Mouse (Mus musculus) liver, adult 2 months (tissue): ENCODE measurements at regions not wholly inside any gene's neighbourhood (a gene's known extent, or its start where the extent isn't known, plus 50 kb on each side); places are given as distances from the start of the nearest gene placed in this dataset.

ENCODE experiments used
- DNase-seq: peaks from one replicate; pipeline ENCODE4 v3.0.0-alpha.2; 2011; ENCODE audit warnings: low read depth, low spot score; ENCODE audit errors: extremely low read depth
- H3K27ac ChIP-seq: fragments of 200-500 bp; replicated peaks from 2 replicates; pipeline ENCODE4 v1.5.1; 2012; ENCODE audit warnings: low read depth, mild to moderate bottlenecking, control low read depth, inconsistent platforms, low read length; ENCODE audit not compliant: insufficient read depth
- H3K27me3 ChIP-seq: fragments of 200-500 bp; 2 replicates; pipeline ENCODE4 v1.6.1; 2012; ENCODE audit warnings: mild to moderate bottlenecking, moderate library complexity, low read length, inconsistent platforms; ENCODE audit not compliant: control insufficient read depth, insufficient read depth
- H3K36me3 ChIP-seq: fragments of 200-500 bp; 2 replicates; pipeline ENCODE4 v1.6.1; 2012; ENCODE audit warnings: low read length, inconsistent platforms; ENCODE audit not compliant: control insufficient read depth, insufficient read depth
- H3K4me1 ChIP-seq: fragments of 200-500 bp; 2 replicates; pipeline ENCODE4 v1.6.1; 2011; ENCODE audit warnings: low read length; ENCODE audit not compliant: control insufficient read depth, insufficient read depth
- H3K4me3 ChIP-seq: fragments of 200-500 bp; 2 replicates; pipeline ENCODE4 v1.5.1; 2011; ENCODE audit warnings: low read depth, mild to moderate bottlenecking, control low read depth, low read length, moderate library complexity; ENCODE audit not compliant: insufficient read depth
- H3K79me2 ChIP-seq: fragments of 200-500 bp; 2 replicates; pipeline ENCODE4 v1.6.1; 2012; ENCODE audit warnings: inconsistent platforms, mild to moderate bottlenecking, low read length, moderate library complexity; ENCODE audit not compliant: control insufficient read depth, insufficient read depth
- H3K9ac ChIP-seq: fragments of 200-500 bp; 2 replicates; pipeline ENCODE4 v1.6.1; 2012; ENCODE audit warnings: low read depth, mild to moderate bottlenecking, control low read depth, inconsistent platforms, low read length
- CTCF ChIP-seq: fragments of 200-500 bp; IDR thresholded peaks from 2 replicates; pipeline ENCODE4 v1.5.1; 2011; ENCODE audit warnings: low read depth, low read length, control low read depth
- POLR2A ChIP-seq: fragments of 200-500 bp; IDR thresholded peaks from 2 replicates; pipeline ENCODE4 v1.6.1; 2011; ENCODE audit warnings: low read length, control low read depth; ENCODE audit not compliant: insufficient read depth; ENCODE audit errors: extremely low read depth
- WGBS: fragments of 180-500 bp; shearing (Covaris S2); methylation state at CpG from one replicate; pipeline ENCODE4 v1.1.7; 2018; 5-methylcytosine and 5-hydroxymethylcytosine counted together

DNA sequence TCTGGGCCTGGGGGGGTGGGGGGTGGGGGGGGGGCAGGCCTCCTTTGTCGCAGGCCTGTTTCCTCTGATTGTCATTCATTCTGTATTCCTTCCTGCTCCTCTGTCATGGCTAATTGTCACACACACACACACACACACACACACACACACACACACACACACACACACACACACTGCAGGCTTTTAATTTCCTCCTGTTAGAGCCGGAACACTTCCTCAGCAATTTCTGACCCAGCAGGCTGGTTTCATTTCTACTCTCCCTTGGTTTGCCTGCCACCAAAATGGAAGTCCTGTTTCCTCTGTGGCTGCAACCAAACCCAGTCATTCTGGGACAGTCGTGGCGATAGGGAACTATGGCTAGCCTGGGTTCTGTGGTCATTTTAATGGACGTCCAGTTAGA, 61.8 kb upstream of the Arhgap29 start:
- peak overlapping the region; percentile 36; the same call in 1 of the 2 replicates for H3K9ac ChIP-seq
- peak overlapping the region; percentile 83 for H3K27ac ChIP-seq
- TF ChIP-seq POLR2A: no peak
- no peak for TF ChIP-seq CTCF

DNA sequence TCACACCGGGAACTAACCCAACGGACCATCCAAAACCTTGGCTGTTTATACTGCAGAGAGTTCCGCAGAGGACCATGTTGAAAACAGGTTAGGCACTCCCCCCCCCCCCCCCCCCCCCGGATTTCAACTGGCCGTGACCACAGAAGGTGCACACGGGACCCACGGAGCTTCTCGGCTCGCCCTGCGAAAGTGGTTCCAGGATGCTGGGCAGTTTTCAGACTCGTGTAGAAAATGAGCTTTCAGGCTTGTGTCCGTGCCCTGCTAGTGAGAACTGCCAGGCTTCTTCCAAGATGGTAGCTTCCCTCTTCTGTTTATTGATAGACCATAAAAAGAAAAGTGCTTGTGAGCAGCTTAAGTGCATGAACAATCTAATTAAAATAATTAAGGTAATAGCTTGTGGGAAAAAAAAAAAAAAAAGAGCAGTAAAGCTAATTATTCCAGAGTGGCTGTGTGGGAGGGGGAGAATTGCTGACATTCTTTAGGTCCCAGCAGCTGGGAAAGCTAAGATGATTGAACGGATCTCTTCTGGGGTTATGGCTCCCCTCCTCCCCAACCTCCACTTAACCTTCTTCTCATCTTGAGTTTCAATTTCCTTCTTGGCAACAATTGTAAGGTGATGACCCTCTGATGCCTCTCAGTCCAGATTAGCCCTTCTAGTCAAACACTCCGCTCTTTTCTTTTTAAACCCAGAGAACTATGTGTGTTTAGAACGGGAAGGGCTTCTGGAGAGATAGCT, 65.3 kb upstream of the Arhgap29 start:
- WGBS: 60% methylated on average over 13 of the region's 15 CpGs
- DNase-seq: no peak
- TF ChIP-seq CTCF: no peak
- TF ChIP-seq POLR2A: no peak
- Histone ChIP-seq H3K4me3 (no peak overlapping the region), H3K36me3 (no peaks in the 10 kb centered on the region), H3K9ac (no peak overlapping the region), H3K79me2 (no peaks in the 10 kb centered on the region), H3K27me3 (no peaks in the 10 kb centered on the region), H3K27ac (no peak overlapping the region), H3K4me1 (peaks cover 3% of the 10 kb centered on the region; the same call in 1 of the 2 replicates)

More for the DNA sequence above, 61.8 kb upstream of the Arhgap29 start:
- DNase-seq: no peak
- H3K27me3 ChIP-seq: no peaks in the 10 kb centered on the region
- 0 out of 2 replicates have a peak overlapping the region, but pooled peaks have one; percentile 26 for H3K4me3 ChIP-seq
- no peaks in the 10 kb centered on the region for H3K4me1 ChIP-seq
- no peaks in the 10 kb centered on the region for H3K79me2 ChIP-seq
- no peaks in the 10 kb centered on the region for H3K36me3 ChIP-seq
- 54% methylated on average over 5 of the region's 5 CpGs for WGBS

DNA sequence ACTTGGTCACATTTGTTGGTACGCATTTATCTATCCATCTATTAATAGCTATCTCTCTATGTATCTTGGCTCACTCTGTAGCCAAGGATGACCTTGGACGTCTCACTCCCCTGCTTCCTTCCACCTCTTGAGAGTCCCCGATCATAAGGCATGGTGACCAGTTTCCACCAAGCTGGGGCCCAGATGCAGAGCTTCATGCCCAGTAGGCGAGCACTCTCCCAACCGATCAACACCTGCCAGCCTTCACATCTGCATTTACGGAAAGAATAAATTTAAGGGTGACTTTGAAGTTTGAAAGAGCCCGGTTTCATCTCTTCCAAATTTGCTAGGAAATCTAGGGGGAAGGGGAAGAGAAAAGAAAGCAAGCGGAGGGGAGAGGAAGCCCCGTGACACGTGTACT, 66.0 kb upstream of the Arhgap29 start:
- H3K27ac ChIP-seq: no peak overlapping the region
- no peaks in the 10 kb centered on the region for H3K36me3 ChIP-seq
- H3K9ac ChIP-seq: no peak overlapping the region
- TF ChIP-seq POLR2A (no peak), CTCF (no peak)
- no peaks in the 10 kb centered on the region for H3K27me3 ChIP-seq
- 83% methylated on average over 10 of the region's 10 CpGs for WGBS
- H3K4me1 ChIP-seq: peaks cover 3% of the 10 kb centered on the region; the same call in 1 of the 2 replicates
- H3K4me3 ChIP-seq: no peak overlapping the region
- H3K79me2 ChIP-seq: no peaks in the 10 kb centered on the region
- no peak for DNase-seq

DNA sequence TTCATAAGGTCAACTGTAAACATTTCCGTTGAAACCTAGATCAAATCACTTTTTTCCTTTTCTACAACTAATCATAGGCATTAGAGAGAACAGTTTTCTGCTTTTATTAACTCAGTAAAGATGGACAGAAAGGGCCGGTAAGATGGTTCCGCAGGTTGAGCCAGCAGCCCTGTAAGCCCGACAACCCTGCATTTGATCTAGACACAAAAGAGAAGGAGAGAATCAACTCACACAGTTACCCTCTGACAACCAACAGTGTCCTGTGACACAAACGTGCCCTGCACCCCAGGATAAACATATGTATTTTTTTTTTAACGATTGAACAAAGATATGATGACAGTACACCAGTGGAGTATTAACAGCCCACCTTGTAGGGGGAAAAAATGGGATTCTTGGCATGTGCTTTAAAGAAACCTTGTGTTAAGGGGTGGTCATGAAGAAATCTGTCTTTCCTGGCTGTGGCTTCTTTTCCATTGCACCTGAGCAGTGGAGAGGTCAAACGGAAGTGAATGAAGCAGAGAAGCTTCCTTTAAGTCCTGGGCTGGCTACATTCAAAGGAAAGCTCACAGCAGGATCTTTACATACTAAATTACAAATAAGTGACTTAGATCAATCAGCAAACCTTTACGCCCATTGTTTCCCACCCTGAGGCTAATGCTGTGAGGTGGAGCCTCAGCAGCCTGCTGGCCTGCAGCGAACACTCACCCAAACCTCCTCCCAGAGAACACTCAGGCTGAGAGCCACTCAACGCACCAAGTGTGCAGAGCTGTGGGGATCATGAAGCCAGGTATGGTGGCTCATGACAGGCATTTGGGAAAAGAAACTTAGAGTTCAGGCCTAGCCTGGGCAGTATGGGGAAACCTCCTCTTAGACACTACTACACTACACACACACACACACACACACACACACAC, 66.8 kb upstream of the Arhgap29 start:
- no peaks in the 10 kb centered on the region for H3K79me2 ChIP-seq
- H3K4me3 ChIP-seq: no peak overlapping the region
- H3K9ac ChIP-seq: 0 out of 2 replicates have a peak overlapping the region, but pooled peaks have one; percentile 43
- peaks cover 8% of the 10 kb centered on the region for H3K4me1 ChIP-seq
- no peaks in the 10 kb centered on the region for H3K27me3 ChIP-seq
- no peaks in the 10 kb centered on the region for H3K36me3 ChIP-seq
- H3K27ac ChIP-seq: no peak overlapping the region
- DNase-seq: no peak
- TF ChIP-seq CTCF (no peak), POLR2A (no peak)
- WGBS: 31% methylated on average over 10 of the region's 10 CpGs

DNA sequence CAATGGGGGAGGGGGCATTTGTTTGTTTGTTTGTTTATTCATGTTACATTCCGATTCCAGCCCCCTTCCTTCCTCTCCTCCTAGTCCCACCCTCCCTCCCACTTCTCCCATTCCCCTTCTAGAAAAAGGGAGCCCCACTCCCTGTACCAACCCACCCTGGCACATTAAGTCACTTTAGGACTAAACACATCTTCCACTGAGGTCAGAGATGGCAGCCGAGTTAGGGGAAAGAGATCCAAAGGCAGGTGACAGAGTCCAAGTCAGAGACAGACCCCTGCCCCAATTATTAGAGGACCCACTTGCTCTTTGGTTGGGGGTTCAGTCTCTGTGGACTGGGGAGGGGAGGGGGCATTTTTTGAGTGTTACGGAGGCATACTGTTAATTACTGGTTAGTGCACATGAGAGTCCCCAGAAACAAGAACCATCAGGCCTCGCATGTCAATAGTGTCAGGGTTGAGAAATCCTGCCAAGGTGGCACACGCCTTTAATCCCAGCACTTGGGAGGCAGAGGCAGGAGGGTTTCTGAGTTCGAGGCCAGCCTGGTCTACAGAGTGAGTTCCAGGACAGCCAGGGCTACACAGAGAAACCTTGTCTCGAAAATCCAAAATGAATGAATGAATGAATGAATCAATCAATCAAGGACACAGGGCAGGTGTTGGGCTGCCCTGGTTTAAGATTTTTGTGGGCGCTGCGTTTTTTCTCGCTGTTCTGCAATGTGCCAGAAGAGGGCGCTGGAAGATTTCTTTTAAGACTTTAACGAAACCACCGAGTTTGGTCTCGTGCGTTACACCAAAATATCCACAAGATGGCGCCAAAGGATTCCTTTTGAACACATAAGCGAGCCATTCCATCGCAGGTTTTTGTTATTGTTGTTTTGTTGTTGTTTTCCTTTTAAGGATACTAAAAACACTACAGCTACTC, 67.8 kb upstream of the Arhgap29 start:
- Histone ChIP-seq H3K79me2 (no peaks in the 10 kb centered on the region), H3K36me3 (no peaks in the 10 kb centered on the region), H3K27me3 (no peaks in the 10 kb centered on the region), H3K4me3 (no peak overlapping the region), H3K4me1 (peaks cover 12% of the 10 kb centered on the region), H3K9ac (no peak overlapping the region), H3K27ac (no peak overlapping the region)
- peak; percentile 88 for DNase-seq
- TF ChIP-seq POLR2A (no peak), CTCF (peak; percentile 67)
- 21% methylated on average over 18 of the region's 18 CpGs for WGBS
